Mouse (Mus musculus) MEL (cell line): ENCODE results near the gene Col26a1. TPM values are rescaled to one million over a fixed set of nuclear protein-coding genes. Genes with fewer than 3 reads are reported as not detected.
A peak's percentile ranks its signal among the peaks of the same experiment; 100 is the strongest.

Experiments
- DNase-seq: peaks from one replicate; pipeline ENCODE4 v3.0.0; 2011; ENCODE audit warnings: low read depth, low spot score
- H3K27ac ChIP-seq: 2 replicates; pipeline ENCODE4 v1.5.1; 2012; ENCODE audit warnings: low read depth, mild to moderate bottlenecking, control low read depth, low read length, moderate library complexity; ENCODE audit not compliant: control insufficient read depth
- H3K27me3 ChIP-seq, 2 experiments: fragments of 150-350 bp in 1 of 2; sonication (generic) in 1 of 2; 2 replicates each; pipeline ENCODE4 v1.6.1; 2012; ENCODE audit warnings: low read length in 2 of 2, mild to moderate bottlenecking in 2 of 2, improper control_type of control experiment in 1 of 2, moderate library complexity in 1 of 2; ENCODE audit not compliant: insufficient read depth in 2 of 2, control insufficient read depth in 1 of 2
- H3K36me3 ChIP-seq, 2 experiments: 2 replicates each; pipeline ENCODE4 v1.6.1; 2012 to 2014; ENCODE audit warnings: low read length in 2 of 2, improper control_type of control experiment in 1 of 2, inconsistent platforms in 1 of 2, mild to moderate bottlenecking in 1 of 2; ENCODE audit not compliant: insufficient read depth in 2 of 2, control insufficient read depth in 1 of 2
- H3K4me1 ChIP-seq, 2 experiments: fragments of 150-350 bp in 1 of 2; sonication (generic) in 1 of 2; 2 replicates each; pipeline ENCODE4 v1.6.1; 2012; ENCODE audit warnings: low read length in 2 of 2, improper control_type of control experiment in 1 of 2, mild to moderate bottlenecking in 1 of 2; ENCODE audit not compliant: insufficient read depth in 2 of 2, control insufficient read depth in 1 of 2
- H3K4me3 ChIP-seq, 2 experiments: fragments of 150-350 bp in 1 of 2; sonication (generic) in 1 of 2; 2 replicates each; pipeline ENCODE4 v1.5.1; 2012; ENCODE audit warnings: low read depth in 2 of 2, low read length in 2 of 2, mild to moderate bottlenecking in 2 of 2, moderate library complexity in 2 of 2, control low read depth in 1 of 2, improper control_type of control experiment in 1 of 2; ENCODE audit not compliant: control insufficient read depth in 1 of 2, insufficient read depth in 1 of 2
- H3K79me2 ChIP-seq: 2 replicates; pipeline ENCODE4 v1.6.1; 2012; ENCODE audit warnings: mild to moderate bottlenecking, low read length, moderate library complexity; ENCODE audit not compliant: control insufficient read depth, poor library complexity, insufficient read depth
- H3K9ac ChIP-seq: 2 replicates; pipeline ENCODE4 v1.6.1; 2012; ENCODE audit warnings: low read depth, mild to moderate bottlenecking, control low read depth, low read length, moderate library complexity; ENCODE audit not compliant: control insufficient read depth, poor library complexity, severe bottlenecking
- H3K9me3 ChIP-seq: fragments of 150-350 bp; sonication (generic); replicated peaks from 2 replicates; pipeline ENCODE4 v1.6.1; 2012; ENCODE audit warnings: mild to moderate bottlenecking, low read length, improper control_type of control experiment, moderate library complexity; ENCODE audit not compliant: insufficient read depth
- BHLHE40 ChIP-seq: IDR thresholded peaks from 2 replicates; pipeline ENCODE4 v1.6.1; 2012; ENCODE audit warnings: low read depth, mild to moderate bottlenecking, inconsistent platforms, low read length, improper control_type of control experiment, borderline replicate concordance
- CHD1 ChIP-seq: IDR thresholded peaks from 2 replicates; pipeline ENCODE4 v1.6.1; 2012; ENCODE audit warnings: low read depth, mild to moderate bottlenecking, inconsistent platforms, low read length, improper control_type of control experiment
- CTCF ChIP-seq, 3 experiments: IDR thresholded peaks in 2 of 3; conservative IDR thresholded peaks in 1 of 3; 2 replicates each; pipeline ENCODE4 v1.5.1; 2011 to 2012; ENCODE audit warnings: low read length in 3 of 3, low read depth in 2 of 3, mild to moderate bottlenecking in 2 of 3, improper control_type of control experiment in 1 of 3, inconsistent platforms in 1 of 3, mixed read lengths in 1 of 3, moderate library complexity in 1 of 3; ENCODE audit not compliant: control insufficient read depth in 1 of 3, insufficient read depth in 1 of 3, poor library complexity in 1 of 3, severe bottlenecking in 1 of 3
- GABPA ChIP-seq: IDR thresholded peaks from 2 replicates; pipeline ENCODE4 v1.6.1; 2012; ENCODE audit warnings: low read depth, mild to moderate bottlenecking, inconsistent platforms, low read length, improper control_type of control experiment, moderate library complexity
- HCFC1 ChIP-seq: IDR thresholded peaks from 2 replicates; pipeline ENCODE4 v1.6.1; 2012; ENCODE audit warnings: low read depth, mild to moderate bottlenecking, inconsistent platforms, low read length, improper control_type of control experiment, moderate library complexity
- JUND ChIP-seq: IDR thresholded peaks from 2 replicates; pipeline ENCODE4 v1.6.1; 2011; ENCODE audit warnings: low read depth, mild to moderate bottlenecking, improper control_type of control experiment, low read length
- MYB ChIP-seq: IDR thresholded peaks from 2 replicates; pipeline ENCODE4 v1.6.1; 2011; ENCODE audit warnings: mild to moderate bottlenecking, low read depth, low read length, improper control_type of control experiment
- MYC ChIP-seq: IDR thresholded peaks from 2 replicates; pipeline ENCODE4 v1.6.1; 2011; ENCODE audit warnings: low read depth, mild to moderate bottlenecking, low read length, improper control_type of control experiment, moderate library complexity
- NRF1 ChIP-seq: IDR thresholded peaks from 2 replicates; pipeline ENCODE4 v1.6.1; 2014; ENCODE audit warnings: low read depth, mild to moderate bottlenecking, inconsistent platforms, low read length, improper control_type of control experiment, moderate library complexity; ENCODE audit not compliant: poor library complexity, insufficient read depth, severe bottlenecking
- POLR2A ChIP-seq, 2 experiments: IDR thresholded peaks; 2 replicates each; pipeline ENCODE4 v1.6.1; 2011 to 2012; ENCODE audit warnings: low read length in 2 of 2, mild to moderate bottlenecking in 2 of 2, control low read depth in 1 of 2, improper control_type of control experiment in 1 of 2, low read depth in 1 of 2, moderate library complexity in 1 of 2; ENCODE audit not compliant: control insufficient read depth in 1 of 2, insufficient read depth in 1 of 2, poor library complexity in 1 of 2
- RAD21 ChIP-seq: IDR thresholded peaks from 2 replicates; pipeline ENCODE4 v1.6.1; 2011; ENCODE audit warnings: mild to moderate bottlenecking, low read depth, low read length, improper control_type of control experiment
- SIN3A ChIP-seq: IDR thresholded peaks from 2 replicates; pipeline ENCODE4 v1.6.1; 2012; ENCODE audit warnings: low read length, improper control_type of control experiment, inconsistent platforms
- SMC3 ChIP-seq: IDR thresholded peaks from 2 replicates; pipeline ENCODE4 v1.6.1; 2011; ENCODE audit warnings: low read depth, low read length, improper control_type of control experiment
- TBP ChIP-seq: IDR thresholded peaks from 2 replicates; pipeline ENCODE4 v1.8.0; 2011; ENCODE audit warnings: low read depth, low read length, improper control_type of control experiment
- UBTF ChIP-seq: IDR thresholded peaks from 2 replicates; pipeline ENCODE4 v1.6.1; 2012; ENCODE audit warnings: low read depth, mild to moderate bottlenecking, inconsistent platforms, low read length, improper control_type of control experiment, moderate library complexity, borderline replicate concordance; ENCODE audit not compliant: insufficient read depth
- USF2 ChIP-seq, 2 experiments: IDR thresholded peaks; 2 replicates each; pipeline ENCODE4 v1.6.1; 2011 to 2012; ENCODE audit warnings: improper control_type of control experiment in 2 of 2, low read length in 2 of 2, borderline replicate concordance in 1 of 2, inconsistent platforms in 1 of 2, low read depth in 1 of 2, mild to moderate bottlenecking in 1 of 2; ENCODE audit not compliant: insufficient read depth in 1 of 2
- ZMIZ1 ChIP-seq: IDR thresholded peaks from 2 replicates; pipeline ENCODE4 v1.6.1; 2012; ENCODE audit warnings: low read depth, mild to moderate bottlenecking, inconsistent platforms, low read length, improper control_type of control experiment, moderate library complexity
- ZNF384 ChIP-seq: IDR thresholded peaks from 2 replicates; pipeline ENCODE4 v1.6.1; 2012; ENCODE audit warnings: low read depth, mild to moderate bottlenecking, inconsistent platforms, low read length, improper control_type of control experiment
- polyA plus RNA-seq, 2 experiments: library from polyadenylated mRNA; stranded (reverse) in 1 of 2; unstranded in 1 of 2; fragments of >175 nt in 1 of 2; fragments of >200 nt in 1 of 2; gene quantifications; 2 replicates each; pipeline versions ENCODE4 v1.2.1 to v1.2.4; 2012; ENCODE audit warnings: low replicate concordance in 2 of 2, low read depth in 1 of 2; ENCODE audit not compliant: insufficient read length in 2 of 2, insufficient read depth in 1 of 2, missing spikeins in 1 of 2
- total RNA-seq: library from RNA; depleted of rRNA; stranded (reverse); fragments of 300-350 nt; gene quantifications from 2 replicates; pipeline ENCODE4 v1.2.3, GENCODE M21; 2012

Gene Col26a1
- total and polyA plus RNA-seq, 3 experiments = not detected

DNA sequence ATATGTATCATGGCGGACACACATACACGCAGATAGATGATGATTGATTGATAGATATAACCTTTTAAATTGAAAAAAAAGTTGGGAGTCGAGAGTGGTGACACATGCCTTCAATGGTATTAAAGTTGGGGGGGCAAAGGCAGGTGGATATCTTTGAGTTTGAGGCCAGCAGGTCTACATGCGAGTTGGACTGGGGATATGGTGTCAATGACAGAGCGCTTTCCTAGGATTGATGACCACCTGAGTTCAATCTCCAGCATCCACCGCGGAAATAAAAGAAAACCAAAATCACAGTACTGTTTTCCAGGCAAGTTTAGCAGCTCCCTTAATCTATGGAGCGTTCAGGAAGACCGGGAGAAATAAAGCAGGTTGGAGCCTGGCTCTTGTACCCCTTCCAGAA, 24.6 kb upstream of the Col26a1 start:
- Histone ChIP-seq H3K27me3 (no peaks in the 10 kb centered on the region), H3K4me1 (peaks cover 0 to 13% of the 10 kb centered on the region in 2 experiments; a peak in 1 of 4 replicates), H3K9me3 (no peaks in the 10 kb centered on the region)
- TF ChIP-seq BHLHE40 = no peak
- TF ChIP-seq CHD1 = no peak
- TF ChIP-seq JUND = no peak
- TF ChIP-seq POLR2A (IDR thresholded peaks at IDR 0.05; ENCODE audit: control insufficient read depth in 1 of 2, insufficient read depth in 1 of 2, low read depth in 1 of 2, low read length in 2 of 2, poor library complexity in 1 of 2) = no peak
- TF ChIP-seq ZMIZ1 = no peak
- no peak for TF ChIP-seq GABPA
- no peak for TF ChIP-seq TBP
- no peak for TF ChIP-seq NRF1
- TF ChIP-seq ZNF384 = no peak
- no peak for TF ChIP-seq USF2 (IDR thresholded peaks at IDR 0.05; ENCODE audit: borderline replicate concordance in 1 of 2, insufficient read depth in 1 of 2, low read depth in 1 of 2, low read length in 2 of 2)
- TF ChIP-seq MYB = no peak
- no peak for TF ChIP-seq SIN3A
- TF ChIP-seq MYC = no peak
- TF ChIP-seq UBTF = no peak
- TF ChIP-seq, all 39 proteins: peak for 0
- no peak overlapping the region for H3K27ac ChIP-seq
- no peaks in the 10 kb centered on the region for H3K36me3 ChIP-seq
- no peaks in the 10 kb centered on the region for H3K79me2 ChIP-seq
- DNase-seq = no peak
- H3K4me3 ChIP-seq = peak overlapping the region; percentile 45 to 90
- peak overlapping the region; percentile 24; the same call in 1 of the 2 replicates for H3K9ac ChIP-seq

- Histone ChIP-seq H3K9me3 (no peaks in the 10 kb centered on the region), H3K36me3 (no peaks in the 10 kb centered on the region), H3K27ac (no peak overlapping the region), H3K9ac (no peak overlapping the region; the same call in none of the 2 replicates), H3K27me3 (0 out of 4 replicates have a peak, but pooled peaks cover 0 to 1% of the 10 kb centered on the region in 2 experiments), H3K4me3 (peak overlapping the region in 1 of 2 experiments; percentile 35; a peak in 3 of 4 replicates), H3K4me1 (peaks cover 0 to 13% of the 10 kb centered on the region in 2 experiments; a peak in 1 of 4 replicates), H3K79me2 (no peaks in the 10 kb centered on the region)
- DNase-seq = peak; percentile 81
- TF ChIP-seq CTCF (IDR thresholded peaks at IDR 0.05 in 2 of 3, conservative IDR thresholded peaks at IDR 0.05 in 1 of 3; ENCODE audit: control insufficient read depth in 1 of 3, insufficient read depth in 1 of 3, low read depth in 2 of 3, low read length in 3 of 3, poor library complexity in 1 of 3, severe bottlenecking in 1 of 3) (peak; percentile 70 to 87 (median 78)), RAD21 (peak; percentile 19), SMC3 (peak; percentile 49), MYC (no peak), HCFC1 (no peak)
Observed at GRCm38 (mm10) chr5:136905630-136906029, 22.6 kb upstream of the Col26a1 start.
